Mouse (Mus musculus) liver, adult 2 months (tissue): Measurements from ENCODE around the gene Armc3.

ENCODE experiments used
- CTCF ChIP-seq: fragments of 200-500 bp; IDR thresholded peaks from 2 replicates; pipeline ENCODE4 v1.5.1; 2011; ENCODE audit warnings: low read depth, low read length, control low read depth
- POLR2A ChIP-seq: fragments of 200-500 bp; IDR thresholded peaks from 2 replicates; pipeline ENCODE4 v1.6.1; 2011; ENCODE audit warnings: low read length, control low read depth; ENCODE audit not compliant: insufficient read depth; ENCODE audit errors: extremely low read depth

GRCm38 (mm10) chr2:19160368-19161114 lies 38.6 kb upstream of the Armc3 start:
- no peak for TF ChIP-seq CTCF
- TF ChIP-seq POLR2A, result no peak
